ENCODE assay signal across 8 mouse cellular contexts in genomic region chr14:14632471-14632870, GRCm38 (mm10).
DNase-seq lines count a peak whose midpoint lies in the region; ATAC-seq and TF ChIP-seq lines count a peak whose summit lies in the region.

No protein-coding gene starts in this region.

- 3% methylated on average over 15 of the region's 15 CpGs for WGBS in heart, adult 2 months
- WGBS in kidney, postnatal 0 days: 2% methylated on average over 15 of the region's 15 CpGs
- WGBS in stomach, embryonic 14.5 days: under 1% methylated on average over 15 of the region's 15 CpGs

- TF ChIP-seq CTCF in heart, adult 2 months (IDR thresholded peaks at IDR 0.05): no peak
- peak; percentile 20; the same call in 1 of the 2 replicates for TF ChIP-seq CTCF in kidney, postnatal 0 days (IDR thresholded peaks at IDR 0.05; ENCODE audit: low read depth)

- peak overlapping the region; percentile 69 for H3K4me2 ChIP-seq in kidney, postnatal 0 days (ENCODE audit: low read length)
- H3K4me2 ChIP-seq in stomach, embryonic 14.5 days (replicated peaks; ENCODE audit: low read depth, low read length): peak overlapping the region; percentile 54

- H3K36me3 ChIP-seq in heart, adult 2 months (ENCODE audit: control insufficient read depth, insufficient read depth, low read length): peaks cover 7% of the 10 kb centered on the region; the same call in 1 of the 2 replicates
- no peaks in the 10 kb centered on the region for H3K36me3 ChIP-seq in kidney, postnatal 0 days (ENCODE audit: insufficient read depth, low read length)
- H3K36me3 ChIP-seq in stomach, embryonic 14.5 days (ENCODE audit: control insufficient read depth, insufficient read depth, low read length): no peaks in the 10 kb centered on the region

- peaks cover 3% of the 10 kb centered on the region for H3K4me1 ChIP-seq in heart, adult 2 months (ENCODE audit: control insufficient read depth, insufficient read depth, low read length)
- H3K4me1 ChIP-seq in kidney, postnatal 0 days (replicated peaks; ENCODE audit: insufficient read depth, low read length): 0 out of 2 replicates have a peak, but pooled peaks cover 4% of the 10 kb centered on the region
- H3K4me1 ChIP-seq in stomach, embryonic 14.5 days (ENCODE audit: control insufficient read depth, insufficient read depth, low read length): peaks cover 13% of the 10 kb centered on the region; the same call in 1 of the 2 replicates

- intact Hi-C loops in heart, adult 2 months (cut with DNase I): loop anchor here (5.0 kb wide), 1 partner anchor 70 kb away; the partner anchor contains the start of gene Slc4a7

- TF ChIP-seq EP300 in heart, adult 2 months (IDR thresholded peaks at IDR 0.05; ENCODE audit: insufficient read depth, low read depth, low read length): no peak

- H3K4me3 ChIP-seq in heart, adult 2 months: peak overlapping the region; percentile 51
- peak overlapping the region; percentile 28 for H3K4me3 ChIP-seq in kidney, postnatal 0 days (replicated peaks; ENCODE audit: low read depth, low read length)
- H3K4me3 ChIP-seq in stomach, embryonic 14.5 days (ENCODE audit: low read depth, low read length): peak overlapping the region; percentile 22

- no peaks in the 10 kb centered on the region for H3K27me3 ChIP-seq in heart, adult 2 months (ENCODE audit: control insufficient read depth, insufficient read depth, low read length)
- no peaks in the 10 kb centered on the region for H3K27me3 ChIP-seq in kidney, postnatal 0 days (ENCODE audit: insufficient read depth, low read length)
- no peaks in the 10 kb centered on the region for H3K27me3 ChIP-seq in stomach, embryonic 14.5 days (ENCODE audit: control insufficient read depth, insufficient read depth, low read length)

- H3K79me2 ChIP-seq in heart, adult 2 months (replicated peaks; ENCODE audit: control insufficient read depth, insufficient read depth, low read length): no peaks in the 10 kb centered on the region

- H3K27ac ChIP-seq in heart, adult 2 months: peak overlapping the region; percentile 77
- no peak overlapping the region for H3K27ac ChIP-seq in kidney, postnatal 0 days
- H3K27ac ChIP-seq in stomach, embryonic 14.5 days (ENCODE audit: low read length): no peak overlapping the region

- peak overlapping the region; percentile 67 for H3K9ac ChIP-seq in heart, adult 2 months (ENCODE audit: low read depth, low read length)
- peak overlapping the region; percentile 32; the same call in 1 of the 2 replicates for H3K9ac ChIP-seq in kidney, postnatal 0 days (ENCODE audit: low read depth, low read length)
- no peak overlapping the region for H3K9ac ChIP-seq in stomach, embryonic 14.5 days (replicated peaks; ENCODE audit: low read depth, low read length)

- peak; percentile 5 to 7 for DNase-seq in layer of hippocampus, postnatal 14 days (ENCODE audit: low spot score in 2 of 2)
- DNase-seq in layer of hippocampus, adult 9-11 months: no peak
- DNase-seq in heart, adult 2 months: peak; percentile 39 to 49
- DNase-seq in kidney, postnatal 0 days (ENCODE audit: low spot score): peak; percentile 80
- no peak for DNase-seq in cerebellum, adult 8-10 months

- no peak for TF ChIP-seq POLR2A in heart, adult 2 months (IDR thresholded peaks at IDR 0.05; ENCODE audit: insufficient read depth, low read depth, low read length)

- no peaks in the 10 kb centered on the region for H3K9me3 ChIP-seq in kidney, postnatal 0 days (replicated peaks; ENCODE audit: low read length)
- H3K9me3 ChIP-seq in stomach, embryonic 14.5 days (ENCODE audit: control insufficient read depth, low read depth, low read length): no peaks in the 10 kb centered on the region

- ATAC-seq in common myeloid progenitor, adult 5-6 weeks (replicated peaks; ENCODE audit: low read depth, poor library complexity, severe bottlenecking): peak; percentile 53
- peak; percentile 62 for ATAC-seq in kidney, postnatal 0 days (replicated peaks; ENCODE audit: low FRiP score, low read depth)
- ATAC-seq in megakaryocyte progenitor cell, adult 5-6 weeks (replicated peaks; ENCODE audit: poor library complexity): peak; percentile 56
- ATAC-seq in stomach, embryonic 14.5 days (ENCODE audit: insufficient number of reproducible peaks, insufficient read depth, low FRiP score, low read depth): peak; percentile 63

Comparison
In these comparisons a context has a peak if more than half of its experiments do, and no peak if none do; other contexts are left out.
1. DNase-seq: peak in layer of hippocampus, postnatal 14 days (2 of 2), heart, adult 2 months (2 of 2) and kidney, postnatal 0 days (single experiment); none in layer of hippocampus, adult 9-11 months (single experiment) and cerebellum, adult 8-10 months (single experiment).
2. Peak in every context shown above with its lines, with median percentiles within 50 percentile points of each other: ATAC-seq and H3K4me3 ChIP-seq.